Mouse (Mus musculus) gastrocnemius, adult 18-20 months (tissue): ENCODE data around the gene Astn1. TPM values are rescaled to one million over a fixed set of nuclear protein-coding genes. Genes with fewer than 3 reads are reported as not detected.
A peak's percentile ranks its signal among the peaks of the same experiment; 100 is the strongest.

Experiments
- DNase-seq: peaks from one replicate; pipeline ENCODE4 v3.0.0; 2021; ENCODE audit warnings: low spot score
- long read RNA-seq, 2 experiments: library from polyadenylated mRNA; stranded (forward); transcript quantifications; one replicate each; pipeline ENCODE4 v2.0.0; 2021
- total RNA-seq, 2 experiments: library from RNA; stranded (reverse); gene quantifications; 2 replicates each; pipeline ENCODE4 v1.2.3; 2021

Astn1 gene
- under 1 TPM; 0.07 to 0.25 TPM for total RNA-seq
- long read RNA-seq, experiment 1, result 0 reads
- long read RNA-seq, experiment 2, result 0 reads

DNA sequence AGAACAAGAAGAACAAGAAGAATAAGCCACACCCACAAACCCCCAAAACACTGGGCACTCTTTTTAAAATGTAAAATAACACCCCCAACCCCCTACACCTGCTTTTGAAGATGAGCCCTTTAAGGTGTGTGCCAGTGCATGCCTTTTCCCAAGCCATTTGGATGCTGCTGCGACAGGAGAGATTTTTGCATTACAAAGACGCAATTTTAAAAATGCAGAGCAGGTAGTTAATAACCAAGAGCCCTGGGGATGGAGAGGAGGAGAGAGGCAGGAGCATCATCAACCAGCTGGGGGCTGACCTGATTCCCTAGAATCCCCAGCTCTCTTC is at the start of gene Astn1:
Gene Astn1, plus strand, starts transcription at position 310 of the 328 bp plus-strand sequence.
- no peak for DNase-seq

DNA sequence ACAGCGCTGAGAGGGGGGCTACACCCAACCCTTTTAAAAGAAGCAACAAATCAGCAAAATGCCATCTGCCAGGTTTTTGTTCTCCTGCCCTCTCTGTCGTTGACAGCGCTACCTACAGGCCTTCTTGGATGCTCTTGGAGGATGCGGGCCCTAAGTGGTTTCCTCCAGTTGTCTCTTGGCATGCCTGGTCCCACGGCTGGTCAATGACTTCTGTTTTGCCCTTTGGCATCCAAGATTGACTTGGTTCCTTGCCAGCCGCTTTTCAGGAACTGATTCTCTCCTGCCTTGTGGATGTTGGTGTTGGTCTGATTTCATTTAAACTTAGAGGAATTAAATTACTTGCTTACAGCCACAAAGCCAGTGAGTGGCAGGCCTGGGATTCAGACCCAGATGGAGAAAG is 38.7 kb upstream of the Astn1 start:
- no peak for DNase-seq

DNA sequence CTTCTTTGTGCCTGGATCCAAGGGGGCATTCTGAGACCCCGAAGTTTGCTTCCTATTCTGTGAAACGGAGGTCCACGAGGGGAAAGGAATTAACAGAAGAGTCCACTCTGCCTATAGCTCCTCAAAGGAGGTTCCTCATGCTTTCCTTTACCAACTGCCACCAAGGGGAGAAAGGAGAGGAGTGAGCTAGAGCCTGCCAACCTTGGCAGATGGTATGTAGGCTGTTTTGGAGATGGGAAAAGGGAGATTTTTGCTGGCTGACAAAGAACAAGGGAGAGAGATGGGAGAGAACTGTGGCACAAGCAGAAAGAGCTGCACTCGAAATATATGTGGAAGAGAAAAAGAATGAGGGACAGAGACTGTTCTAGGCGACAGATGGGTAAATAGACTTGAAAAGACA is 33.9 kb upstream of the Astn1 start:
- DNase-seq, result no peak

DNA sequence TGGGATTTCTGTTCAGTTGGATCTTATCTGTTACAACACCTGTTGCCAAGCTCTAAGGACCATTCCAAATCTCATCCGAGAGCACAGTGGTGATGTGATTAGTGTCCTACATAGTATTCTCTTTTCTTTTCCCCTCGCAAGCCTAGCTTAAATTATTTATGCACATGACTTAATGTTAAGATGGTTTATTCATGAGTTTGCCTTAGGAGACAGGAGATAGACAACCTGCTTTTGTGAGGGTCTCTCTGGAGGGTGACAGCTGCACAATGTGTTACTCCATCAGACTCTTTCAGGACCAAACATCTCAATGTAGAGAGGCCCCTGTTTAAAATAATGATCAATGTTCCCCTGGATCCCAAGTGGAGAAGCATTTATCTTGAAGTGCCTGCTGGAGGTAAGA is 33.2 kb upstream of the Astn1 start:
- DNase-seq, result no peak

DNA sequence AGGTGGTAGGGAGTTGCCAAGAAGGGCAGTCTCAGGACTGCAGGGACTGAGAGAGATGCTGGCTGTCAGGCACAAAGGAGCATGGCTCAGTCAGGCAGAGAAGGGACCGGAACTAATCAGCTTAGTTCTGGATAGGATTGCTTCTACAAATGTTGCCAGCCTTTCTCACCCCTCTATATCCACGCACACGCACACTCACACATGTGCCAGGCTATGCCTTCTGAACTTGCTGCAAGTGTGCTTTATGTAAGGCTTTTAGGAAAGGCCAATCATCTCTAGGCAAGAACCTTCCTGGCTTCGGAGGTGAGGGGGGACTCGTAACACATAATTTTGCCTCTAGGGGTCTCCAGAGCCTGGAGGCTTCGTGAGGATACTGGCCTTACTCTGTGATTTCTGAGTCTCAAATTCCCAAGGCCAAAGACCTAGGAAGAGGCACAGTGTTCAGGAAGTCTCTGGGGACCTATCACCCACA is 18.8 kb upstream of the Astn1 start:
- DNase-seq, result no peak

DNA sequence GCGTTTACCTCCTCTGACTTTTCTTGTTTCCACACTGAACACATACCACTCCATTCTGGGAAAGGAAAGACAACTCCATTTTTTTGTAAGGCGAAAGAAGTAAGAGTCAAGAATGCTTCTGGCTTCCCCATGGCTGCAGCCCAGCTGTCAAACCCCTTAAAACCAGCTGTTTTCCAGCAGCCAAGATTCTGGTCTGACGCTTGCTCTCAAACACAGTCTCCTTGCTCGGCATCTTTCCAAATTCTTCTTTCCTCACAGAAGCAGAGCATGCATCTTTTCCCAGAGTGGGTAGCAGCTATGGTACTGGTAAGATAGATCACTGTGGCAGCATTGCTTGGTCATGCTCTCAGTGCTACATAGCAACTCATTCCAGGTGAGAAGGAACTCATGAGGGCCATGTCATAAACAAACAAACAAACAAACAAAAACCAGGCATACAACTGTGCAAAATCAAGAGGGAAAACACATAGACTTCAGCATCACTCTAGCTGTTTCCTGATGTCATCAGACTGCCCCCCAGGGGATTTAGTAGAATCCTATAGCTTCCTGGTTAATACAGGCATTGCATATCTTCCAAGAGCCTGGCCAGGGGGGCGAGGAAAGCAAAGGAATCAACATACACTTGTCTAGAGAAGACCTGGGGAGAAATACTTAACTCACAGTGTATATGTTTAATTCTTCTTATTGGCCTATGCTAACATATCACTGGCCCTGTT is 8.3 kb upstream of the Astn1 start:
- no peak for DNase-seq

DNA sequence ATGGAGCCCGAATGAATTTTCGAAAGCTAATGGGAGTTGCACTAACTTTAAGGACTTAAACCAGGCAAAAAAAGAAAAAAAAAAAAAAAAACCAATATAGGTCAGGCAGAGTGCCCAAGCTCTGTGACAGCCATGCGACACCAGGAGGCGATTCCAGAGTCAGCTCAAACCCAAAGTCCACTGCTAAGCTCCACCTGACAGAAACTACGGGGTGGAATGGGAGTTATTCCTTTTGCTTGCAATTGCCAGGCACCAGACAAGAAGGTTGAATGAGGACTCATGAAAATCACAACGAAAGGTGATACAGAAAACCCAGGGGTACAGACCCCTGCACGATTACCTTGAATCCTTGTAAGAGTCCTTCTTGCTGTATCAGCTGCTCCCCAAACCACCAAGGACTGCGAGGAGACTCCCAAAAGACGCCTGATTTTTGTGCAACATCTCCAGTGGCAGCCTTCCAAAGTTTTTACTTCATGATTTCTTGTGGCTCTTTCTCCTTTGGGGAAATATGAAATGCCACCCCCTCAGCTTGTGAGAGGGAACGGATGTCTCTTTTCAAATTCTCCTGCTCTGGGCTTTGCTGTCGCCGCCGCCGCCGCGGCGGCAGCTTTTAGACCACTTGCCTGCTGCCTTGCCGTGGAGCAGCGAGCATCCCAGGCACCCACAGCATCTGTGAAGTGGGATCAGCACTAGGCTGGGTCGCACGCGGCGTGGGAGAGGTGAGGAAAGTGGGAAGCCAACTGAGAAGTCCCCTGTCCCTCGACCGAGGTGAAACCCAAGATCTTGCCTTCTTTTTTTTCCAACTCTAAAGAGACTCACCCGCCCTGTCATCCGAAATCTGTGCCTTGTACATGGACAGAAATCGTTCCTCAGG is 6.7 kb upstream of the Astn1 start:
- DNase-seq, result no peak

DNA sequence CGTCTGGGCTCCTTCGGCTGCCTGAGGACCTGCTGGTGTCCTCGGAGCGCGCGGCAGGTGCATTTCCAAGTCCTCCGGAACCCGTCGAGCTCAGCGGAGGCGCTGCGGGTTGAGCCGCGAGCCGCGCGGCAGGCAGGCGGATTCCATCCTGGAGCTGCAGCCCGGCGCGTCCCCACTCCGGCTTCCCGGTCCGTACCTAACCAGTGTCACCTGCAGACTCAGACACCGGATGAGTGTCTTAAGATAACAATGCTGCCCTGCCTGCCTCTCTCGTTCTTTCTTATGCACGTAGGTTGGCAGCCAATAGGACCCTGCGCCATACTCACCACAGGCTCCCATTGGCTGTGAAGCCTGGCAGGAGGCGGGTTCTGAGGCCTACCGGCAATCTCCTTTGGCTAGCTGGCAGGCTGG is 6.0 kb upstream of the Astn1 start, which contains the start of gene Brinp2:
Gene Brinp2, minus strand, starts transcription at position 276 of the 411 bp plus-strand sequence.
- DNase-seq, result peak; percentile 47

DNA sequence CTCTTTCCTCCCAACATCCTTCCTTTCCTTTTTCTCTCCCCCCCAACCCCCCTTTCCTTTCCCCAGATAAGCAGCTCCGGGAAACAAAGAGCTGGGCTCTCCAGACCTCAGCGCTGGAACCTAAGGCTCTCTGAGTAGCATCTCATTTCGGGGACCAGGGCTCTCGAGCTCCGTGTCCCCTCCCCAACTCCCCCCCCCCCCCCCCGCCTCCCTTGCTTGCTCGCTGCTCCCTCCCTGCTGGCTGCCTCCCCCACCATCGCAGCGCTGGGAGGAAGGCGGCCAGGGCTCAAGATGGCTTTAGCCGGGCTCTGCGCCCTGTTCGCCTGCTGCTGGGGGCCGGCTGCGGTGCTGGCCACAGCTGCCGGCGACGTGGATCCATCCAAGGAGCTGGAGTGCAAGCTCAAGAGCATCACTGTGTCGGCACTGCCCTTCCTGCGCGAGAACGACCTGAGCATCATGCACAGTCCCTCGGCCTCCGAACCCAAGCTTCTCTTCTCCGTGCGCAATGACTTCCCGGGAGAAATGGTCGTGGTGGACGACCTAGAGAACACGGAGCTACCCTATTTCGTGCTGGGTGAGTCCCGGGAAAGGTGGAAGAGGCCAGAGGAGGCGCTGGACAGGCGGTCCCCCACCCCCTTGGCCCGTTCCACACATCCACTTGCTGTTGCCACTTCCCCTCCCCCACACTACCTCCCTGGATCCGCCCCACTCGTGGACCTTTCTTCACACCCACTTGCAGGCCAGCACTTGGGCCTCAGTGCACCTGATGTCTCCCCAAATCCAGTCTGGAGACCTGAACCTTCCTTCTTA is 424 bp downstream of the Astn1 start:
- DNase-seq, result no peak

DNA sequence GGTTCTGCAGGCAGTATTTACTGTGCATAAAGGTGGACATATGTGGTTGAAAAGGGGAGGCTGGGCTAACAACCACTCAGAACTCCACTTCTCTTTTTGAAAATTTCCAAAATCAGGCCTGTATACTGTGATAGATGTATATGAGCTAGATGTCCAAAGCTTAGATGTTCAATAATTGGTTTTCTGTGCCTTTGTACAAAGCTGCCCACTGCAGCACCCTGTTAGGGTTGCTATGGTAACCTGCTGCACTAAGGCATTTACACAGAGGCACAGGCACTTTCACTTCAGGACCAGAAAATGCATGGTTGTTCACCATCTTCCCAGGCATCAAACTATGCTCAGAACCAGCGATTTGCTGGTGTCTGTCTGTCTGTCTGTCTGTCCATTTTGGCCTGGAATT is 2.4 kb downstream of the Astn1 start:
- DNase-seq, result no peak

DNA sequence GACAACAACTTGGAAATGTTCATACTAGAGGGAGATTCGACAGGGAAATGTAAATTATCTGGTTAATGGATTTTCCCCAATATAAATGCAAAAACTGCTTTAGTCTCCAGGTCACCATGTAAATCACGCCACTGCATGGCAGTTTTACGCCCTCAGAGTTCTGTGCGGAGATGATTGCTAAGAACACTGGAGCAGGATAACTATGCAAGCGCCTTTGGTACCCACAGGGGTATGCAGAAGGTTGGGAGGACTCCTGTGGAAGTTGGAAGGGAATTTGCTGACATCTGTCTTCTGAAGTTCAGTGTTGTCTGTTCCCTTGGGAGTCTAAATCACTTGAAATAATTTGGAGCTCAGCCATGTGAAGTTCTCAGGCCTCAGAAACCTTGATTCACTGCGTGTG is 20.2 kb downstream of the Astn1 start:
- no peak for DNase-seq

DNA sequence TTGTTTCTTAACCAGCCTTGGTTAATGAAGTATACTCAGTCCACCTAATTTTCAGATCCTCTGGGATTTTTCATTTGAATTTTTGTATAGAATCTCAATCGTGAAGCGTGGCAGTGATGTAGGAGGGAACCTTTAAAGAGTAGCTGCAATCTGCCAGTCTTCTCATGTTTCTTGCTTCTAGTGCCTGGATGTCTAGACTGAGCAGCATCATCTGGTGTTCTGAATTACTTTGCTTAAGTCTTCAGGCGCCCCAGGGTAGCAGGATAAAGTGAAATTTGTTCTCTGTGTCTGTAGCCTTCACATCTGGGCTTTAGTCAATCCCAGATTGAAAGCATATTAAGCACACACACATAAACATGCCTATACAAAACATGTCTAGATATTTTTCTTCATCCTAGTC is 21.1 kb downstream of the Astn1 start:
- no peak for DNase-seq

DNA sequence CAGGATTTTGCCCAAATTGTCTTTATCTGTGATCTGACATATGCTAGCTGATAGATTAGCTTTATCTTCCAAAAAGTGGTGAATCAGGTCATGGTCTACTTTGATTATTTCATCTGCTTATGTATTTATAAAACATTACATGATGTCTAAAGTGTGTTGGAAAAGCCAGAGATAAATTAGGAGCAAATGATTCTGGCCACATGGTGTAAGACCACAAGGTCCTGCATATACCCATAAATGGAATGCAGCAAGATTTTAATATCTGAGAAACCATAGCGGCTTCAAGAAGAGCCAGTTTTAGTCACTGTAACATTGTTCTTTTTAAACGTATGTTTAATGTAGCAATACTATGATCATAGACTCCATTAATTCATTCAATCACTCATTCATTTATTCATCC is 23.2 kb downstream of the Astn1 start:
- DNase-seq, result no peak

DNA sequence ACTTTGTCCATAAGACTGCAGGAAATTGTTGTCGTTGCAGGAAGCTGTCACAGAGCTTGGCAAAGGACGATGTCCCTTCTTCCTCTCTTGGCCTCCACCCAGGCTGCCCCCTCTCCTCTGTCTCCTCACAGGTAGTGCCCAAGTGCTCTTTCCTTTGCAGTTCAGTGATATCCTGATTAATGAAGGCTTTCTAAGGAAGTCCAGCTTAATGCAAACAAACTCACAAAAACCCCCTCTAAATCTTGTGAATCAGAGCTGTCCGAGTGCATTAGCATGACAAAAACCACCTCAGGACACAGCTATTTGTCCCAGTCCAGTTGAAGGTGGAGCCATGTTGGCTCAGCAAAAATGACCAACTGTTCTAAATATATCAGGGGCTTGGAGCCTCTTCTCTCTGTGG is 24.7 kb downstream of the Astn1 start:
- no peak for DNase-seq

DNA sequence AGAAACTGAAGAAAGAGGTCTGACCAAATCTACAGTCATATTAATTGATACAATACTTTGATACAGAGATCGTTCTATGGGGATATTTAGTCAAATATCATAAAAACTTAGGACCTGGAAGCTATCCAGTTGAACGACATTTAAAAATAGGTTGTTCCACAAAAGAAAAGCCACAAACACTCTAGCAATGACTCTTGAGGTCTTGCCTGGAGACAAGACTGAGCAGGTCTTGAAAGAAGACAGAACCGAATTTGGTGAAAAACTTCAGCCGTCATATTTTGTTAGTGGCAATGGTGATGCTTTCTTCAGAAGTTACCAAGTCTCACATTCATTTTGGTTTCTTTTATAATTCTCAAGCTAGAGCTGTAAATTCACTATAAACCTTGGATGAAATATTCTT is 26.9 kb downstream of the Astn1 start:
- no peak for DNase-seq

DNA sequence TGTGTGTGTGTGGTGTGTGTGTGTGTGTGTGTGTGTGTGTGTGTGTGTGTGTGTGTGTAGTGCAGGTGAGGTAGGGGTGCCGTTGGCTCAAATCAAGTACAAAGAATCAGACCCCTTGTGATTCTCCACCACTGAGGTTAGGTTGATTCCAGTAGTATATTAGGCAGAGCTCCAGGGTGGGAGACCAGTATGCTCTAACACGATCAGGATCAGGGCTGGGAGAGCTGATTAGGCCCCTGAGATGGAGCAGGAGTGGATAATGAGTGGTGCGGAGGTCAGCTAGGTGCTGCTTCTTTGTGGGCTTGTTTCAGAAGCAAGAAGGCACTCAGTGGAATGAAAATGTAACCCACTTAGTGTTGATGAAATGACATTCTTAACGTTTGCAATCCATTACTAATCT is 28.6 kb downstream of the Astn1 start:
- no peak for DNase-seq

DNA sequence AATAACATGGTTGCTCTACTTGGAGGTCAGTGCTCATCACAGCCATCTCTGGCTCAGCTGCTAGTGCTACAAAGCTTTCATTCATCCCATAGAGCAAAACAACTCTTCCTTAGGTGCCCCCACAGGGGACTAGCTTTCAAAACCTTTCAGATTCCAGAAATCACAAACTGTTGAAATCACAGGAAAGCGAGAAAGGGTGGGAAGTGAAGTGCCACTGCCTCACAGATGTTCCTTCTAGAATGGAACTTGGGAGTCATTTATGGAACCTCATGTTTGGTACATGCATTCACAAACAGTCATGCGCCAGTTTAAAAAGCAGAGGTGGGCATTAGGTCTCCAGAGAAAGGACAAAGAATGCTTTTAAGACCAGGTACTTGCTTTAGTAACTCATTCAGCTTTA is 35.0 kb downstream of the Astn1 start:
- no peak for DNase-seq

DNA sequence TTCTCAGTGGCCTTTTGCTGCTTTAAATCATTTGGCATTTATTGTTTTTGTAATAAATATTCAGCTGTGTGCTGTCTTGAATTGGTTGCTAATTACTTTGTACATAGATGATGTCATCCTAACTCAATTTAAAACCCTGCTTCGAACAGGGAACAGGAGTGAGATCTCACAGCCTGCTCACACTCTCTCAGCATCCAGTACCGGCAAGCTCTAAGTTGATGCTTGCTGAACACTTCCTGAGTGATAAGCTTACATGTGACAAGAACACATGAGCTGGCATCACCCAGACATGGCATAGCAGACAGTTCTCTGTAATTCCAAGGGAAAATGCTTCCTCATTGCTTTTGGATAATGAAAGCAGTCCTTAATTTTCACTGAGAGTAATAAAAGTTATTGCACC is 38.8 kb downstream of the Astn1 start:
- no peak for DNase-seq

DNA sequence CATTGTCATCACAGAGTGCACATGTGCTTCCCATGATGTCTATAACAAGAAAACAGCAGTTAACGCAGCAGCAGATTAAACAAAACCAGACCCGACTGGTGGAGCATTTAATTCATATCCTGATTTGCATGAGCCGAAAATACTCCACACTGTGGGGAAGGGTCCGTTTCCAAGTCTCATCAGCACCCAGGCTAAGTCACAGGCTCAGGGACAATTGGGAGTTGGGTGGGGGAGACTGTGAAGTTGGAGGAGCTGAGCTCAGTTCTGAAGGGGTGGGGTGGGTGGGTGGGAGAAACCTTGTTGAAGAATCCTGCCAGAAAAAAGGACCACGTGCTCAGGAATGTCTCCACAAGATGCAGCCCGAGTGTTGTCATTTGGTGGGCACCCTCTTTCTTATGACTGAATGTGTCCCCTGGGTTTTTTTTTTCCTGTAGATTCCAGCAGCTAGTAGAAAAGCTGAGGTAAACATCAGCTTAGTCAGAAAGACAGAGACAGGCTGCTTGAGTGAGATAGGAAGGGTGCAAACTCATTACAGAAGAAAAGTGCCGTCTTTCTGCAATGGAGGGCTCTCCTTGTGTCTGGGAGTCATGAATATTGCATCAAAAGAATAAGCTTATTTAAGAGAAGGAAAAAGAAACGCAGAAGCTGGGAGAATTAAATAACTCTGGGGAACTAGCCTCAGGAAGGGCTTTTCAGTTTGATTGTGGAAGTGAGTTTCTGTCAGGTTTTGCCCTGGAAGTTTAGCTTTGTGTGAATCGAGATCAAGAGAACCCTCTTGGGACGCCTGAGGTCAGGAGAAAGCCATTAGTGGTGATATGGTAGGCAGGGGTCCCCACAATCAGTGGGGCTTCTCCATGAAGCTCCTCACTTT is 44.1 kb downstream of the Astn1 start:
- DNase-seq, result no peak

DNA sequence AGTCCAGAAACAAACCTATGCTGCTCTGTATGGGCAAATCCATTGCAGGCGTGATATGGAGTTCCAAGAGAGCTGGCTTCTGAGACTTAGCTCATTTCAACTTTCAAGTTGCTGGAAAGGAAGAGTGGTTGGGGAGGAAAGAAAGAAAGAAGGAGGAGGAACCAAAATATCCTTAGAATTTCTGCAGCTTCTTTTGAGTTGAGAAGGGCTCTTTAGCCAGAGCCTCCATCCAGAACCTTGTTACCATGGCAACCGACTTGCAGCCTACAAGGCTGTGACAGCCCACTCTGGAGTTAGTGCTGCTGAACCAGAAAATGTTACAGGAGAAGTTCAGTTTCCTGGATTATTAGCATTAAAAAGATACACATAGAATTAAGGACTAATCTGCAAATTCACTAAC is 46.1 kb downstream of the Astn1 start:
- no peak for DNase-seq

DNA sequence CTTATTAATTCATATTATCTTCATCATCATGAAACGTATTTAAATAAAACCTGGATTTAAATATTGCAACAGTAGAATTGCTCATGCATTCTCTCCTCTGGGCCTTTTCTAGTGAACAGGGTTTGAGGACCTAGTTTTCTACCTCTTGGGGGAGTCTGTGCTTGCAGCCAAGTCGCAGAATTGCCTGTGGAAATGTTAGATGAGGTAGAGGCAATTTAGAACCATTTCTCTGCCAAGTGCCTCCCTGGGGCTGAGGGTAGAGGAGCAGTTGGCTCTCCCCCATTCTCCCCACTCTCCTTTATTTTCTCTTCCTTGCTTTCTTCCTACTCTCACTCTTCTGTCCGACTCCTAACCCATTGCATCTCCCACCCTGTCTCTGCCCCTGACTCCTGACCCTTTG is 49.1 kb downstream of the Astn1 start:
- no peak for DNase-seq
